Mouse (Mus musculus) T-helper 17 cell (primary cell): ENCODE measurements around the gene Rab12.

Source experiments
- in situ Hi-C, 2 experiments: fragments of 300-600 bp; cut with MboI, MseI; formaldehyde crosslinking; loops; 1 replicate in 1 of 2; 2 replicates in 1 of 2; pipeline ENCODE4 v1.15.1; 2025; ENCODE audit warnings: high pct_unique_total_duplicates in 2 of 2

Gene Rab12

DNA sequence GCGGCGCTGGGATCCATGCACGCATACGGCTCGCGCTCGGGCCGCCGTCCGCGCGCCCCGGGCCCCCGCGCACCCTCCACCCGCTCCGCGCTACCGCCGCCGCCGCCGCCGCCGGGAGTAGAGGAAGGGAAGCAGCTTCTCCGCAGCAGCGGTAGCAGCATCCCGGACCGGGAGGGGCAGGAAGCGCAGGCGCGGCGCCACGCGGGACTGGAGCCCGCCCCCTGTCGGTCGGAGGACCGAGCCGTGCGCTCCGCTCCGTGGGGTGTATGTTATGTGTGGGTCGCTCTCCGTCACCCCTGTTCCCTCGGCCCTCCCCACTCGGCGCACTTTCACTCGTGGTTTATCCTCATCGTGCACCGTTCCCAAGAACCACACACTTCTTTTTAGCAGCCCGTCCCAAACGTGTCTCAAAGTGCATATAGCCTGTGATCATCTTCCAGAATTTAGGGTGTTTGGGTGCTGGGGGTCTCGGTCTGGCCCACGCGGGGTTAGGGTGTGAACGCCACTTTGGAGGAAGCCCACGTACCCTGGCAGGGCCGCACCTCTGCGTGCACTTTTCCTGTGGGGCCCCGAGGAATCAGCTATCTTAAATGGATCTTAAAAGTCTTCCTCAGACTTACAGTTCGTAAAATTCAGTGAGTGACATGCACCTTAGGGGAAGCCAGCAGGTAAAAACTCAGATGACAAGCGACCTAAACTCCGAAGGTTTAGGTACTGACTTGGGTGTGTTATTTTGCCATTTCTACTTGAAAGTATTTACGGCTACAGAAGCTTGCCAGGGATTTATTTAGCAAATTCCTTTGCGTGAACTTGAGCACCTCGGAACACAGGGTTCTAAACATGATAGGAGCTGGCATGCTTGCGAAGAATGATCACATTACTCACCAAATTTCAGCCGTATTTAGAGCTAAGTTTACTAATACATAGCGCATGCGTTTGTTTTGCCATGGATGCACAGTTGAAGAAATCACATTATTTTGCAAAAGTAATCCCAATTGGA lies at the start of gene Rab12:
Rab12 (minus strand) TSS at position 176 of the 1,000 bp plus-strand sequence.
- in situ Hi-C loops, result loop anchor here (10.0 to 25.0 kb wide), 2 partner anchors 575 to 658 kb away; no protein-coding TSS in a partner anchor

DNA sequence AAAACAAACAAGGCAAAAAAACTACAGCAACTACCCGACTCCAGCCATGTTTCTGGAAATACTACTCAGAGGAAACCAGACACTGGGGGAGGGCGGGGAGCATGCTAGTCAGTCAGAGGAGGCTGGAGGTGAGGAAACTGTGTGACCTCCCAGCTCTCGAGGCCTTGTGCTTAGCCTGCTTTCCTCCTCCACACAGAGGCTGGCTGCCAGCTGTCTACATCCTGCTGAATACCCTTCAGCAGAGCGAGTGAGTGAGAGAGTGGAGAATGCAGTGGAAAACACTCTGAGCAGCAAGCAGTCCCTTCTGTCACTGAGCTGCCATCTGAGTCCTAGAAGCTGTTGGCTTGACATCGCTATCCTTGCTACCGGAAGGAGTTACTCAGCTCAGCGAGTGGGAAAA lies 44.7 kb upstream of the Rab12 start:
- in situ Hi-C loops, result no loop called here

- in situ Hi-C loops, result no loop called here
Measured at GRCm38 (mm10) chr17:66563551-66563950, 44.0 kb upstream of the Rab12 start.

- in situ Hi-C loops, result no loop called here
Measured at GRCm38 (mm10) chr17:66561380-66561779, 41.9 kb upstream of the Rab12 start.

DNA sequence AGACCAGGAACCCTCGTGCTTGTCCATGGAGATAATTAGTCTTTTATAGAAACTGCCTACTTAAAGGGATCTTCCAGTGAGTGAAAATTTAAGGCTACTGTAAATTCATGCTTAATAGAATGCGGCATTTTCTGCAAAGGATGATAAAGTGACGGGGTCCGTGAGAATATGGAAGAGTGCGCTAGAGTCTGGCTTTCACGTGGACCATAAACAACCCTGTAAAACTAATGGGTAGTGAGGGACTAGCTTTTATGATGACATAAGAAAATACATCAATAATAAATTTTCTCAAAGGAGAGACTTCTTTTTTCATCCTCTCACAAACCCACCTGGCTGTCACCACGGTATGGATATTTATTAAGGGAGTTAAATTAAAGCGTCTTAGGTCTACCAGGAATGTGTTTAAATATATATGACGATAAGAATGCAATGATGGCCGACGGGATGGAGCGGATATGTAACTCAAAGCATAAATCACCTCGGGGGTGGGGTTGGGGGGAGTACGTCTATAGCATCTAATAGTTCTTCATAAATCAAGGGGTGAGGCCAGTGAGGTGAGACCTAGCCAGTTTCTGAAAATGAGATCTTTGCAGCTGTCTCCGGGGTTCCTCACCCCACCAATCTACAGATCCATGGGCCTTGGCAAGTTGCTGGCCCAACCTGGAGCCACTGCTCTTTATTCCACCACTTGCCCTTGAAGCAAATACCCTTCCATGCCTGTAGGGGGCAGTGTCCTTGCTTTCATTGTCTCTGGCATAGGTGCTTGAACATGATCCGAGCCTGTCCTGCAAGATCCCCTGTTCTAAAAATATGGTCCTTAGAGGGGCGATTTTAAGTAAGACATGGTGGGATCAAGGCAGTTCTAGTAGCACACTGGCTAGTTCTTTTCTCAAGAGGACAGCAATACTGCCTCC lies 39.1 kb upstream of the Rab12 start:
- in situ Hi-C loops, result no loop called here

DNA sequence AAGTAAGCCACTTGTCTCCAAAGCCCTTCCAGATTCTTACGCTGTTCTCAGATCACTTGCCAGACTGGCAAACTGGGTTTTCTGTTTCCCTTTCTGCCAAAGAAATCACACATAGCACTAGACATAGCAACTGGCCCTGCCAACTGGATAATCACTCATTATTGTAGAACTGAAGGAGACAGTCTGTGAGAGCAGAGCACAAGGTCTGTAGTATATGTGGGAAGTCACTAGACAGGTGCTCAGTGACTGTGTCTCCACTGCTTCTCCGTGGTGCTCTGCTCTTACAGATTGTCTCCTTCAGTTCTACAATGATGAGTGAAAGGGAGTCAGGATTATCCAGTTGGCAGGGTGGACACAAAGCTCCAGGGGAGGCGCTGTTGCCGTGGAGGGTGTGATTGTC lies 33.2 kb upstream of the Rab12 start:
- in situ Hi-C loops, result no loop called here

GRCm38 (mm10) chr17:66550486-66550885 lies 31.0 kb upstream of the Rab12 start:
- in situ Hi-C loops, result no loop called here

DNA sequence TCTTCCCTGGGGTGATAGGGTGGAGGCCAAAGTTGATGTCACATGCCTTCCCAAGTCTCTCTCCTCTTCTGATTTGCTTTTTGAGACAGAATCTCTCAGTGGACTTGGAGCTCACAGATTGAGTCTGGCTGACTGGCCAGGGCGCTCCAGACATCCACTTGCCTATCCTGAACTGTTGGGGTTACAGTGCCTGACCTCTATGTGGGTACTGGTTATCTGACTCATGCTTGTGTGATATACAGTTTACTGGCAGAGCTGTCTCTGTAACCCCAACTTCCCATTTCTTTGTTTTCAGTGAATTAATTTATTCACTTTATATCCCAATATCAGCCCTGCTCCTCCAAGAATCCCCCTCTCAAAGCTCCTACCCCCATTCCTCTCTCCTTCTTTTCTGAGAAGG lies 12.8 kb upstream of the Rab12 start:
- in situ Hi-C loops, result no loop called here

- in situ Hi-C loops, result loop anchor here in 1 of 2 experiments (25.0 kb wide), 1 partner anchor 661 kb away; no protein-coding TSS in a partner anchor
Measured at GRCm38 (mm10) chr17:66523396-66523795, 3.9 kb upstream of the Rab12 start.

- in situ Hi-C loops, result loop anchor here in 1 of 2 experiments (25.0 kb wide), 1 partner anchor 660 kb away; no protein-coding TSS in a partner anchor
Measured at GRCm38 (mm10) chr17:66522631-66523030, 3.1 kb upstream of the Rab12 start.

GRCm38 (mm10) chr17:66518877-66519553 lies 514 bp downstream of the Rab12 start:
- in situ Hi-C loops, result loop anchor here (10.0 to 25.0 kb wide), 2 partner anchors 574 to 657 kb away; no protein-coding TSS in a partner anchor

- in situ Hi-C loops, result loop anchor here (10.0 to 25.0 kb wide), 2 partner anchors 572 to 655 kb away; no protein-coding TSS in a partner anchor
Measured at GRCm38 (mm10) chr17:66516953-66517352, 2.6 kb downstream of the Rab12 start.

DNA sequence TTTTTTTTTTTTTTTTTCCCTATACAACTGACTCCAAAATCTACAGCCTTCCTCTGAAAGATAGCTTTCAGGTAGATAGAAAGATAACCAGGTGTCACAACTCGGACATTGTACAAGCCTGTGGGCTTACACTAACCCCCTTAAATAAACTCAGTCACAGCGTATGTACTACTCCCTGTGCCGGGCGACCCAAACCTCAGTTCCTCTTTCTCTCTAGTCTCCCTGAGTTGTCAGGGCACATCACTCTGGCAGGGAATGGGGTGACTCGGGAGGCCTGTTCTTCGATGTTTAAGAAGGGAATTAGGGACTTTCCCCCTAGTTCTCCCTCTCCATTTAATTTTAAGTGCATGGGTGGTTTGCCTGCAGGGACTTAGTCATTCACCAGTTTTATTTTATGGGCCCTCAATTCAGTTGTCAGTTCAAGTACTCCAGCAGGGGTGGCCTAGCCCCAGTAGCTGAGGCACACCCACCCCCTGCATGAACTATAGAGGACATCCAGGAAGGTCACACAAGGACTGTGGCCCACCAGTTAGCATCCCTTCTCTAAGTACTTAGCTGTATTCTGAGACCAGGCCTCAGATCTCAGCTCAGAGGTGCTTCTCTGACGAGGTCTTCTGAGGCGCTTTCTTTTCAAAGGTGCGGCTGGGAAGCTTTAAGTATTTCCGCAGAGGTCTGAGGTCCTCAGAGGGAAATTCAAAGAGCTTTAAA lies 5.1 kb downstream of the Rab12 start:
- in situ Hi-C loops, result loop anchor here (10.0 to 25.0 kb wide), 2 partner anchors 570 to 652 kb away; no protein-coding TSS in a partner anchor

- in situ Hi-C loops, result loop anchor here (10.0 to 25.0 kb wide), 2 partner anchors 568 to 650 kb away; no protein-coding TSS in a partner anchor
Measured at GRCm38 (mm10) chr17:66512202-66512956, 7.2 kb downstream of the Rab12 start.

DNA sequence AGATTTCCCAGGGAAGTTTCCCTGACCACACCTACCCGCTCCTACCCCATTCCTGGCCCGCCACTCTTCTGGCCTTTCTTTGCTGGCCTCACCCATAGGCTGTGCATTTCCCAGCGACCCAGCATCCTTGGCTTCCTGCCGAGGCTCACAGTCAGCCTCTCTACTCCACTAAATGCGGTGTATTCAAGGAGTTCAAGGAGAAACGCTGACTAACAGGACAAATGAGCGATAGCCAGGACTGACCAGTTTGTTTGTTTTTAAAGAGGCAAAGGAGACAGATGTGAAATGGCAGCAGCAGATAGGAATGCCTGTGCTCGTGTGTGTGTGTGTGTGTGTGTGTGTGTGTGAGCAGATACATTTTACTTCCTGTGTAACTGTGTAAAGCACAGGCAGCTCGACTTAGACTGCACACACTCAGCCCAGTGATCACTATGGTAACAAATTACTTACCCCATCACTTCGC lies 9.3 kb downstream of the Rab12 start:
- in situ Hi-C loops, result loop anchor here (10.0 to 25.0 kb wide), 2 partner anchors 565 to 648 kb away; no protein-coding TSS in a partner anchor

- in situ Hi-C loops, result loop anchor here (10.0 to 25.0 kb wide), 2 partner anchors 645 to 903 kb away; no protein-coding TSS in a partner anchor
Measured at GRCm38 (mm10) chr17:66507049-66507954, 12.2 kb downstream of the Rab12 start.

GRCm38 (mm10) chr17:66504964-66505363 lies 14.6 kb downstream of the Rab12 start:
- in situ Hi-C loops, result loop anchor here (10.0 to 25.0 kb wide), 2 partner anchors 643 to 900 kb away; no protein-coding TSS in a partner anchor

DNA sequence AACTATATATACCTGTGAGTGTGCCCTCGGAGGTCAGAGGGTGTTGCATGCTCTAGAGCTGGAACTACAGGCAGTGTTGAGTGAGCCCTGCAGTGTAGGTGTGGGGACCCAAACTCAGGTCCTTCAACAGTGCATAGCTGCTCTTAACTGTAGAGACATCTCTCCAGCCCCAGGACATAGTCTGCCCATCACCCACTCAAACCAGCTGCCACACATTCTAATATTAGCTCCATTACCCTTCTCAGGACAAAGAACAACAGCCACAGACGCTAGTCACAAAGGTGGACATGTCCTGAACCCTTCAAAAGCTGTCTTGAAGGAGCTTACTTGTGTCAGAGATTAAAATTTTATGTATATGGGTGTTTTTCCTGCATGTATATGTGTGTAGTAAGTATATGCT lies 15.3 kb downstream of the Rab12 start:
- in situ Hi-C loops, result loop anchor here (10.0 to 25.0 kb wide), 2 partner anchors 642 to 899 kb away; no protein-coding TSS in a partner anchor
